Mouse (Mus musculus): ENCODE results near the gene Pglyrp3.
"Not testable (repeated sequence)": the region's sequence is repeated elsewhere in the genome, so short reads cannot be mapped to it uniquely, and the experiment has no call there.

Gene Pglyrp3

DNA sequence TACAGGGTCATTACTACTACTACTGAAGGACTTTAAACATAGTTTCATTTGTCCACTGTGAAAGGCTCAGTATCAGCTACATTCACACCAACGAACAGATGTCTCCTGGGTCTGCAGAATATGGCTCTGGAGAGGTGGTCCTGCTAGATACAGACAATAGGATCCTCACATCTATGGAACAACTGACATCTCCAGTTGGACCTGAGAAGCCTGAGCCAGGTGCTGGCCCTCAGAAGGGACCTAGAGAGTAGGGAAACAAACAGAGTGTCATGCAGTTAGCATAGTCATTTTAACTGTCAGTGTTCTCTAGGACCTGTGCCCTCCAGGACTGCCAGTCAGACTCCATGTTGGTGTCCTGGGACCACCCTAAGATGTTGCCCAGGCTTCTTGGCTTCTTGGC, at the start of gene Pglyrp3:
Pglyrp3 (plus strand) TSS at position 301 of the 400 bp plus-strand sequence.
- DNase-seq (ENCODE audit: low spot score) = no peak

DNA sequence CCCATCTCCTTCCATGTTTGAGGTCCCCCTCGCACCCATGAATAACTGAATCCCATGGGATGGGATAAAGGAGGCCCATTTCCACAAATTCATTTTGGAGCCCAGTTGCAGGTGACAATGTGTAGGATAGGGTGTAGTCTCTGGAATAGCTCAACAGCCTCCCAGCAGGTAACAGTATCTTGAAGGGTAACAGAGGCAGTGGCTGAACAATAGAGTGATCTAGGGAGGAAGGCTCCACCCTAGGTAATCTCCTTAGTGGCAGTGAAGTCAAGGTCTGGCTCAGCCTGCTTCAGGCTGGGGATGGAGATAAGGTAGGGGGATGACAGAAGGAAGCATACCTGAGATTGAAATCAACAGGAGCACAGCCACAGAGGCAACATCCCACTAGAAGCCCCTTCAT, 3.4 kb upstream of the Pglyrp3 start:
- no peak for DNase-seq (ENCODE audit: low spot score)

DNA sequence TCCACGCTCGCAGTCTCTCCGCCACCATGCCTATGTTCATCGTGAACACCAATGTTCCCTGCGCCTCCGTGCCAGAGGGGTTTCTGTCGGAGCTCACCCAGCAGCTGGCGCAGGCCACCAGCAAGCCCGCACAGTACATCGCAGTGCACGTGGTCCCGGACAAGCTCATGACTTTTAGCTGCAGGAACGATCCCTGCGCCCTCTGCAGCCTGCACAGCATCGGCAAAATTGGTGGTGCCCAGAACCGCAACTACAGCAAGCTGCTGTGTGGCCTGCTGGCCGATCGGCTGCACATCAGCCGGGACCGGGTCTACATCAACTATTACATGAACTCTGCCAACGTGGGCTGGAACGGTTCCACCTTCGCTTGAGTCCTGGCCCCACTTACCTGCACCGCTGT, 10.2 kb downstream of the Pglyrp3 start:
- DNase-seq (ENCODE audit: low spot score) = not testable (repeated sequence)

DNA sequence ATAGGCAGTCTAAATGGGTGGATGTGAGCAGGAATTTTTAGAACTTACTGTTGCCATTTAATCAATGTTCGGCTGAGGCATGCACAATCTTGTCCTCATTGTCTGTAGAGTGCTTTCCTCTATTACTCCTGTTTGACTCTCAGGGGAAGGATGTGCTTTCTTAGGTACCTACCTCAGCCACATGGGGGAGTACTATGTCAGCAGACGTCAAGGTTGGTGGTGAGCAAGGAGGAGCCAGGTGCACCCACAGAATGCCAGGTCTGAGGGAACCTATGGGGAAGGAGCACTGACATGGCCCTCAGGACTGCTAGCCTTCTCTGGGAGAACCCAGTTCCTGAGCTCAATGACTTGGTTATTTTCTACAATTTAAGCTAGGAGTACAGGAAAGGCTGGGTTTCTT, 18.8 kb downstream of the Pglyrp3 start:
- no peak for DNase-seq (ENCODE audit: low spot score)

DNA sequence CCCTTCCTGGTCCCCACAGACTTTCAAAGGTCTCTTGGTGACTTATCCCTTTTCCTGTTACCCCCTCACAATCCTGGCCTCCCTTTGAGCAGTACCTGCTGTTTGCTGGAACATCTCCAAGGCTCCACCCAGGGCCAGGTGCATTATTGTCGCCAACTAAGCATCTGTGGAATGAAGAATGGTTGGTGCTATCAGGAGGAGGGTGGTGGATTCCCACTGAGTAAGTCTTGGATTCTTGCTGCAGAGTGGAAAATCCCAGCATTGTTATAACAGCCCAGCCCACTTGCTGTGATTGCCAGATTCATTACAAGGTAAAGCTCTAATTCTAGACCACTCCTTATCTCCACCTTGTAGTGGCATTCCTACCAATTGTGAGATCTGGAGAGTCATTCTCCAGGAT, 19.5 kb downstream of the Pglyrp3 start:
- no peak for DNase-seq (ENCODE audit: low spot score)

- peak; percentile 37 for DNase-seq (ENCODE audit: low spot score)
Observed at GRCm38 (mm10) chr3:92050382-92051054, 36.1 kb downstream of the Pglyrp3 start.

DNA sequence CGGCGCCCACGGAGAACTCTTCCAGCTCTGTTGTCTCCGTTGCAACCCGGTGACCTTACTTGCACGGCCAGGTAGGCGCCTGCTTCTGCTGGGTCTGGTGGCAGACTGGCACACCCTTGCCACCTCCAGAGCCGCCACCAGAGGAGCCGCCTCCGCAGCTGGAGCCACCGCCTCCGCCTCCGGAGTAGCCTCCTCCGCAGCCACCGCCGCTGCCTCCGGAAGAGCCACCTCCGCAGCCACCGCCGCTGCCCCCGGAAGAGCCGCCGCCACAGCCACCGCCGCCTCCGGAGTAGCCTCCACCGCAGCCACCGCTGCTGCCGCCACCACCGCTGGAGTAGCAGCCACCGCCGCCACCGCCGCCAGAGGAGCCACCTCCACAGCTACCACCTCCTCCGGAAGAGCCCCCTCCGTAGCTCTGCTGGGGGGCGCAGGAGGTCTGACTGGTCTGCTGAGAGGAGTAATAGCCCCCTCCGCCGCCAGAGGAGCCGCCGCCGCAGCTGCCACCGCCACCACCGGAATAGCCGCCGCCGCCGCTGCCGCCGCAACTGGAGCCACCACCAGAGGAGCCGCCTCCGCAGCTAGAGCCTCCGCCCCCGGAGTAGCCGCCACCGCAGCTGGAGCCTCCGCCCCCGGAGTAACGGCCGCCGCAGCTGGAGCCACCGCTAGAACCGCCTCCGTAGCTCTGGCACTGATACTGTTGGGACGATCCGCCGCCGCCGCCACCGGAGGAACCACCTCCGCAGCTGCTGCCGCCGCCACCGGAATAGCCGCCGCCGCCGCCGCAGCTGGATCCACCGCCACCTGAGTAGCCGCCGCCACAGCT, 66.3 kb downstream of the Pglyrp3 start:
- DNase-seq (ENCODE audit: low spot score) = peak; percentile 13

Measured in layer of hippocampus, adult 9-10 months (tissue).